In genomic region chr19:9119655-9120425, GRCm38 (mm10) we compare ENCODE assay signal across 38 mouse cellular contexts. TPM values are rescaled to one million over a fixed set of nuclear protein-coding genes. Genes with fewer than 3 reads are reported as not detected.
"Had no signal": no experiment of that assay in that cellular context is flagged by ENCODE, and none has a peak within 500 bp of the region (broad histone marks: within the 10 kb centered on the region; RNA-seq: fewer than 3 reads in every experiment).

No protein-coding gene starts in this region.

- H3K4me2 ChIP-seq: heart, embryonic 11.5 days; heart, embryonic 13.5 days; heart, embryonic 15.5 days; hindbrain, embryonic 13.5 days; hindbrain, embryonic 15.5 days; kidney, embryonic 15.5 days; limb, embryonic 12.5 days had no signal

- H3K9ac ChIP-seq: heart, embryonic 13.5 days; heart, embryonic 15.5 days; hindbrain, embryonic 13.5 days; hindbrain, embryonic 15.5 days; kidney, embryonic 15.5 days; limb, embryonic 12.5 days; liver, embryonic 14.5 days had no signal

- H3K27me3 ChIP-seq: heart, embryonic 13.5 days; heart, embryonic 15.5 days; hindbrain, embryonic 13.5 days; hindbrain, embryonic 15.5 days; kidney, embryonic 15.5 days; limb, embryonic 12.5 days had no signal

- DNase-seq: gastrocnemius, adult 2 months; gastrocnemius, postnatal 10 days; gastrocnemius, postnatal 25 days; heart, adult 2 months; heart, postnatal 14 days; heart, postnatal 36 days; kidney, adult 11 months; kidney, adult 2 months; kidney, adult 9 months; kidney, postnatal 14 days; layer of hippocampus, adult 9-11 months; layer of hippocampus, postnatal 36 days; liver had no signal

- ATAC-seq: hindbrain, postnatal 0 days; intestine, embryonic 16.5 days had no signal

- H3K27ac ChIP-seq: gastrocnemius, adult 2 months; heart, adult 2 months; heart, embryonic 13.5 days; heart, embryonic 15.5 days; hindbrain, embryonic 13.5 days; hindbrain, embryonic 15.5 days; hindbrain, postnatal 0 days; kidney, embryonic 15.5 days; kidney, postnatal 0 days; limb, embryonic 10.5 days; limb, embryonic 12.5 days; liver, embryonic 14.5 days had no signal

- H3K4me1 ChIP-seq: hindbrain, embryonic 13.5 days; hindbrain, embryonic 15.5 days; kidney, embryonic 15.5 days; limb, embryonic 10.5 days; limb, embryonic 12.5 days had no signal

- H3K9me3 ChIP-seq: heart, embryonic 13.5 days; heart, embryonic 15.5 days; hindbrain, embryonic 13.5 days; hindbrain, embryonic 15.5 days; kidney, embryonic 15.5 days; limb, embryonic 10.5 days; limb, embryonic 12.5 days had no signal

- H3K4me3 ChIP-seq: gastrocnemius, adult 2 months; heart, adult 2 months; heart, embryonic 13.5 days; heart, embryonic 15.5 days; hindbrain, embryonic 13.5 days; hindbrain, embryonic 15.5 days; kidney, embryonic 15.5 days; limb, embryonic 10.5 days; limb, embryonic 12.5 days had no signal

RNA-seq across cellular contexts. Expression of gene Scgb1a1, which starts 32.1 kb away (rescaled TPM):
- total RNA-seq: gastrocnemius, adult 2 months; gastrocnemius, postnatal 25 days; granulocyte monocyte progenitor cell, adult 5-6 weeks; heart, postnatal 36 days; hematopoietic stem cell, adult 5-6 weeks; hindbrain, postnatal 0 days; layer of hippocampus, adult 18-20 months; layer of hippocampus, adult 8-10 months; layer of hippocampus, postnatal 14 days; layer of hippocampus, postnatal 36 days; left cerebral cortex, adult 18-20 months; left cerebral cortex, adult 8-10 months; left cerebral cortex, postnatal 10 days; left cerebral cortex, postnatal 36 days had no signal
- polyA plus RNA-seq: heart, embryonic 11.5 days; heart, embryonic 13.5 days; hindbrain, embryonic 11.5 days; hindbrain, embryonic 13.5 days; hindbrain, embryonic 15.5 days; hindbrain, postnatal 0 days; intestine, embryonic 14.5 days; intestine, embryonic 16.5 days; kidney, embryonic 15.5 days; kidney, postnatal 0 days; limb, embryonic 10.5 days; limb, embryonic 12.5 days; limb, embryonic 14.5 days; liver, embryonic 14.5 days; liver, embryonic 16.5 days had no signal
